ENCODE assay signal across 18 mouse cellular contexts in the genomic region with DNA sequence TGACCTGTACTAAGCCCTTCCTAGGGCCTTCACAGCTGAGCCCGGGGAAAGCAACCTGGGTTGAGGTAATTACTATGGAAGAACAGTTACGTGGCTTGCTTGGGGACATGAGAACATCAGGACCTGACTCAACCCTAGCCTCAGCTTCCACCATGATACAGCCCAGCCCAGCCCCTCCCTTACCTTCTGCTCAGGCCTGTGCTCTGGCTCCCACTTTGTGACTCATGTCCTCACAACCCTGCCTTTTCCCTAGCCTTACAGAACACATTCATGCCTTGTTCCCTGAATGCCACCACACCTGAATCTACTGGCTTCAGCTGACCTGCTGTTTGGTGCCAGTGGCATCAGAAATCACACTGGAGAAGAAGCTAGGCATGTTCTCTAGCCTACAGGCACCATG. TPM values are rescaled to one million over a fixed set of nuclear protein-coding genes. Genes with fewer than 3 reads are reported as not detected.
A peak's percentile ranks its signal among the peaks of the same experiment; 100 is the strongest.
DNase-seq lines count a peak whose midpoint lies in the region; ATAC-seq and TF ChIP-seq lines count a peak whose summit lies in the region.
"Had no signal": no experiment of that assay in that cellular context is flagged by ENCODE, and none has a peak within 500 bp of the region (broad histone marks: within the 10 kb centered on the region; RNA-seq: fewer than 3 reads in every experiment).

No protein-coding gene starts in this region.

- H3K79me2 ChIP-seq in macrophage (ENCODE audit: inconsistent target) = no peaks in the 10 kb centered on the region

- no peak for TF ChIP-seq POLR2A in bone marrow macrophage, adult 2 months (IDR thresholded peaks at IDR 0.05; ENCODE audit: borderline replicate concordance, low read depth, low read length)

- H3K36me3 ChIP-seq in heart, embryonic 10.5 days = peaks cover 20% of the 10 kb centered on the region
- peaks cover 13% of the 10 kb centered on the region; the same call in 1 of the 2 replicates for H3K36me3 ChIP-seq in intestine, embryonic 15.5 days
- peaks cover 23% of the 10 kb centered on the region for H3K36me3 ChIP-seq in intestine, postnatal 0 days (ENCODE audit: control insufficient read depth, insufficient read depth)
- H3K36me3 ChIP-seq in macrophage (ENCODE audit: inconsistent target) = peaks cover 47% of the 10 kb centered on the region

- DNase-seq in heart, embryonic 10.5 days (ENCODE audit: low spot score) = no peak
- DNase-seq in heart, postnatal 36 days = no peak
- DNase-seq in cerebellum, postnatal 25 days = no peak
- no peak for DNase-seq in natural killer cell, adult 2 months (ENCODE audit: low spot score in 2 of 2)
- DNase-seq: cerebellum, adult 11 months had no signal

- H3K4me1 ChIP-seq in heart, embryonic 10.5 days = peaks cover 38% of the 10 kb centered on the region
- H3K4me1 ChIP-seq in intestine, embryonic 15.5 days (replicated peaks) = peaks cover 22% of the 10 kb centered on the region
- H3K4me1 ChIP-seq in intestine, postnatal 0 days (replicated peaks; ENCODE audit: control insufficient read depth, insufficient read depth, low read length) = no peaks in the 10 kb centered on the region; the same call in 1 of the 2 replicates
- peaks cover 16% of the 10 kb centered on the region for H3K4me1 ChIP-seq in bone marrow macrophage, adult 2 months (ENCODE audit: control insufficient read depth, insufficient read depth, low read length)

- intact Hi-C loops in heart, postnatal 36 days (cut with DNase I) = loop anchor here (5.0 kb wide), 4 partner anchors 139 to 349 kb away; a partner anchor contains a TSS

- no peak overlapping the region for H3K4me2 ChIP-seq in intestine, embryonic 15.5 days (replicated peaks)
- no peak overlapping the region for H3K4me2 ChIP-seq in intestine, postnatal 0 days (replicated peaks; ENCODE audit: low read depth)
- H3K4me2 ChIP-seq: forebrain, embryonic 12.5 days; limb, embryonic 15.5 days had no signal

- H3K27ac ChIP-seq in heart, embryonic 10.5 days = 0 out of 2 replicates have a peak overlapping the region, but pooled peaks have one; percentile 31
- 0 out of 2 replicates have a peak overlapping the region, but pooled peaks have one; percentile 33 for H3K27ac ChIP-seq in intestine, embryonic 15.5 days
- H3K27ac ChIP-seq in intestine, postnatal 0 days (ENCODE audit: low read depth, low read length) = no peak overlapping the region
- peak overlapping the region; percentile 35 for H3K27ac ChIP-seq in bone marrow macrophage, adult 2 months (ENCODE audit: insufficient read depth, low read depth, low read length)
- H3K27ac ChIP-seq in macrophage = peak overlapping the region; percentile 25; the same call in 1 of the 2 replicates
- H3K27ac ChIP-seq: forebrain, embryonic 12.5 days; kidney, postnatal 0 days; limb, embryonic 15.5 days had no signal

- no peak for TF ChIP-seq CTCF in intestine, postnatal 0 days (IDR thresholded peaks at IDR 0.05; ENCODE audit: low read depth)
- no peak for TF ChIP-seq CTCF in bone marrow macrophage, adult 2 months (IDR thresholded peaks at IDR 0.05; ENCODE audit: low read depth, low read length)

- no peaks in the 10 kb centered on the region for H3K27me3 ChIP-seq in heart, embryonic 10.5 days (ENCODE audit: insufficient read depth, poor library complexity, severe bottlenecking)
- no peaks in the 10 kb centered on the region for H3K27me3 ChIP-seq in intestine, embryonic 15.5 days (replicated peaks)
- no peaks in the 10 kb centered on the region for H3K27me3 ChIP-seq in intestine, postnatal 0 days (replicated peaks; ENCODE audit: control insufficient read depth, insufficient read depth, low read length)

- H3K9me3 ChIP-seq in heart, embryonic 10.5 days = no peaks in the 10 kb centered on the region
- H3K9me3 ChIP-seq in intestine, embryonic 15.5 days = no peaks in the 10 kb centered on the region
- no peaks in the 10 kb centered on the region for H3K9me3 ChIP-seq in intestine, postnatal 0 days (ENCODE audit: control insufficient read depth)
- H3K9me3 ChIP-seq: forebrain, embryonic 12.5 days; limb, embryonic 15.5 days; megakaryocyte, embryonic 14.5 days had no signal

- WGBS in heart, embryonic 10.5 days = 88% methylated on average over 2 of the region's 2 CpGs
- WGBS in intestine, embryonic 15.5 days = 88% methylated on average over 2 of the region's 2 CpGs
- 85% methylated on average over 2 of the region's 2 CpGs for WGBS in intestine, postnatal 0 days
- 91% methylated on average over 2 of the region's 2 CpGs for WGBS in macrophage (ENCODE audit: missing documents)

- no peak overlapping the region for H3K9ac ChIP-seq in intestine, embryonic 15.5 days
- H3K9ac ChIP-seq in intestine, postnatal 0 days (ENCODE audit: low read depth, low read length) = no peak overlapping the region
- H3K9ac ChIP-seq: forebrain, embryonic 12.5 days; limb, embryonic 15.5 days had no signal

- no peak overlapping the region for H3K4me3 ChIP-seq in heart, embryonic 10.5 days
- no peak overlapping the region for H3K4me3 ChIP-seq in intestine, embryonic 15.5 days (replicated peaks)
- H3K4me3 ChIP-seq in intestine, postnatal 0 days (ENCODE audit: low read depth, low read length) = no peak overlapping the region
- H3K4me3 ChIP-seq in bone marrow macrophage, adult 2 months (ENCODE audit: insufficient read depth, low read length) = no peak overlapping the region
- H3K4me3 ChIP-seq in macrophage (ENCODE audit: inconsistent target) = no peak overlapping the region
- H3K4me3 ChIP-seq: forebrain, embryonic 12.5 days; limb, embryonic 15.5 days; megakaryocyte, embryonic 14.5 days had no signal

- no peak for ATAC-seq in intestine, embryonic 15.5 days
- no peak for ATAC-seq in intestine, postnatal 0 days
- ATAC-seq: intestine, embryonic 16.5 days had no signal

RNA-seq across cellular contexts. Expression of a gene that starts 3.7 kb away (rescaled TPM):
- 30.9 and 50.2 TPM in 2 replicates for polyA plus RNA-seq in heart, embryonic 10.5 days (2016; fragmentation: Nextera tagmentation; extraction: Ambion mirVana)
- total RNA-seq in heart, postnatal 36 days (2021) = 10 to 100 TPM; 58.7 to 67.8 TPM
- 13.8 and 14.8 TPM in 2 replicates for polyA plus RNA-seq in intestine, embryonic 15.5 days (2015; fragmentation: Nextera tagmentation; extraction: Ambion mirVana)
- 9.9 and 11.9 TPM in 2 replicates for polyA plus RNA-seq in intestine, postnatal 0 days (2015; fragmentation: Nextera tagmentation; extraction: Ambion mirVana)
- not detected in 2 replicates for polyA plus RNA-seq in bone marrow macrophage, adult 2 months (2012; ENCODE audit: insufficient read depth, insufficient read length, missing spikeins)
- under 1 TPM in 1 of 26 experiments, not detected in 25; 0.28 TPM for total RNA-seq in macrophage (2018; cell fraction: chromatin; rRNA removed)
- under 1 TPM in 22 of 26 experiments, not detected in 4; 0.03 to 0.29 (median 0.15) TPM for total RNA-seq in macrophage (2018; cell fraction: cytosol; rRNA removed)
- total RNA-seq in macrophage (2018; cell fraction: nucleus; rRNA removed) = under 1 TPM in 7 of 26 experiments, not detected in 19; 0.14 to 0.49 (median 0.19) TPM
- polyA plus RNA-seq in macrophage (2018) = 0.04 to 0.28 TPM (median 0.07 TPM) in 3 replicates

RNA-seq across cellular contexts. Expression of a gene that starts 16.3 kb away (rescaled TPM):
- polyA plus RNA-seq in heart, embryonic 10.5 days (2016; fragmentation: Nextera tagmentation; extraction: Ambion mirVana) = 31.5 and 33.0 TPM in 2 replicates
- total RNA-seq in heart, postnatal 36 days (2021) = 10 to 100 TPM; 13.6 to 18.9 TPM
- 40.1 and 41.2 TPM in 2 replicates for polyA plus RNA-seq in intestine, embryonic 15.5 days (2015; fragmentation: Nextera tagmentation; extraction: Ambion mirVana)
- 22.3 and 25.6 TPM in 2 replicates for polyA plus RNA-seq in intestine, postnatal 0 days (2015; fragmentation: Nextera tagmentation; extraction: Ambion mirVana)
- polyA plus RNA-seq in bone marrow macrophage, adult 2 months (2012; ENCODE audit: insufficient read depth, insufficient read length, missing spikeins) = 35.0 and 35.2 TPM in 2 replicates
- total RNA-seq in macrophage (2018; cell fraction: chromatin; rRNA removed) = 100 to 1,000 TPM in 14 of 26 experiments, 10 to 100 TPM in 12; 20.3 to 270 (median 107) TPM
- 100 to 1,000 TPM in 12 of 26 experiments, 10 to 100 TPM in 14; 48.5 to 137 (median 94.8) TPM for total RNA-seq in macrophage (2018; cell fraction: cytosol; rRNA removed)
- 100 to 1,000 TPM in 16 of 26 experiments, 10 to 100 TPM in 10; 28.2 to 219 (median 122) TPM for total RNA-seq in macrophage (2018; cell fraction: nucleus; rRNA removed)
- 38.9 to 56.5 TPM (median 40.9 TPM) in 3 replicates for polyA plus RNA-seq in macrophage (2018)

RNA-seq across cellular contexts. Expression of a gene that starts 16.6 kb away (rescaled TPM):
- 7.5 TPM in 2 replicates for polyA plus RNA-seq in heart, embryonic 10.5 days (2016; fragmentation: Nextera tagmentation; extraction: Ambion mirVana)
- total RNA-seq in heart, postnatal 36 days (2021) = 1 to 10 TPM; 8.1 to 8.7 TPM
- 5.7 and 5.9 TPM in 2 replicates for polyA plus RNA-seq in intestine, embryonic 15.5 days (2015; fragmentation: Nextera tagmentation; extraction: Ambion mirVana)
- polyA plus RNA-seq in intestine, postnatal 0 days (2015; fragmentation: Nextera tagmentation; extraction: Ambion mirVana) = 2.2 and 2.3 TPM in 2 replicates
- polyA plus RNA-seq in bone marrow macrophage, adult 2 months (2012; ENCODE audit: insufficient read depth, insufficient read length, missing spikeins) = 6.9 and 7.5 TPM in 2 replicates
- 10 to 100 TPM in 15 of 26 experiments, 1 to 10 TPM in 11; 1.9 to 36.3 (median 12.3) TPM for total RNA-seq in macrophage (2018; cell fraction: chromatin; rRNA removed)
- total RNA-seq in macrophage (2018; cell fraction: cytosol; rRNA removed) = 10 to 100 TPM in 18 of 26 experiments, 1 to 10 TPM in 8; 3.8 to 20.8 (median 12.9) TPM
- total RNA-seq in macrophage (2018; cell fraction: nucleus; rRNA removed) = 10 to 100 TPM in 21 of 26 experiments, 1 to 10 TPM in 5; 4.1 to 36.6 (median 17.3) TPM
- polyA plus RNA-seq in macrophage (2018) = 4.8 to 10.3 TPM (median 7.1 TPM) in 3 replicates

RNA-seq across cellular contexts. Expression of a gene that starts 38.0 kb away (rescaled TPM):
- polyA plus RNA-seq in heart, embryonic 10.5 days (2016; fragmentation: Nextera tagmentation; extraction: Ambion mirVana) = not detected in 2 replicates
- total RNA-seq in heart, postnatal 36 days (2021) = not detected
- polyA plus RNA-seq in intestine, embryonic 15.5 days (2015; fragmentation: Nextera tagmentation; extraction: Ambion mirVana) = 0.37 TPM in 1 of 2 replicates, not detected in the other
- 0.46 TPM in 1 of 2 replicates, not detected in the other for polyA plus RNA-seq in intestine, postnatal 0 days (2015; fragmentation: Nextera tagmentation; extraction: Ambion mirVana)
- not detected in 2 replicates for polyA plus RNA-seq in bone marrow macrophage, adult 2 months (2012; ENCODE audit: insufficient read depth, insufficient read length, missing spikeins)
- total RNA-seq in macrophage (2018; cell fraction: chromatin; rRNA removed) = not detected
- total RNA-seq in macrophage (2018; cell fraction: cytosol; rRNA removed) = not detected
- not detected for total RNA-seq in macrophage (2018; cell fraction: nucleus; rRNA removed)
- not detected in 3 replicates for polyA plus RNA-seq in macrophage (2018)
- total RNA-seq: adrenal gland, postnatal 4 days; granulocyte monocyte progenitor cell, adult 5-6 weeks; layer of hippocampus, adult 8-10 months had no signal
- polyA plus RNA-seq: C2C12; forebrain, embryonic 12.5 days; intestine, embryonic 16.5 days had no signal

RNA-seq across cellular contexts. Expression of a gene that starts 42.0 kb away (rescaled TPM):
- polyA plus RNA-seq in heart, embryonic 10.5 days (2016; fragmentation: Nextera tagmentation; extraction: Ambion mirVana) = 0.17 TPM in 1 of 2 replicates, not detected in the other
- under 1 TPM; 0.64 to 0.98 TPM for total RNA-seq in heart, postnatal 36 days (2021)
- polyA plus RNA-seq in intestine, embryonic 15.5 days (2015; fragmentation: Nextera tagmentation; extraction: Ambion mirVana) = 0.73 and 0.94 TPM in 2 replicates
- 0.63 and 0.94 TPM in 2 replicates for polyA plus RNA-seq in intestine, postnatal 0 days (2015; fragmentation: Nextera tagmentation; extraction: Ambion mirVana)
- polyA plus RNA-seq in bone marrow macrophage, adult 2 months (2012; ENCODE audit: insufficient read depth, insufficient read length, missing spikeins) = 0.59 and 2.7 TPM in 2 replicates
- total RNA-seq in macrophage (2018; cell fraction: chromatin; rRNA removed) = under 1 TPM in 3 of 26 experiments, not detected in 23; 0.14 to 0.33 (median 0.22) TPM
- total RNA-seq in macrophage (2018; cell fraction: cytosol; rRNA removed) = 1 to 10 TPM in 1 of 26 experiments, under 1 TPM in 18, not detected in 7; 0.03 to 1.1 (median 0.23) TPM
- total RNA-seq in macrophage (2018; cell fraction: nucleus; rRNA removed) = under 1 TPM in 5 of 26 experiments, not detected in 21; 0.10 to 0.72 (median 0.60) TPM
- 0.03 to 0.28 TPM in 2 of 3 replicates, not detected in the other for polyA plus RNA-seq in macrophage (2018)
